Mouse (Mus musculus): ENCODE measurements around the gene Golga1. TPM values are rescaled to one million over a fixed set of nuclear protein-coding genes. Genes with fewer than 3 reads are reported as not detected.
"Not testable (repeated sequence)": the region's sequence is repeated elsewhere in the genome, so short reads cannot be mapped to it uniquely, and the experiment has no call there.

Gene Golga1
- polyA plus RNA-seq (2014; fragmentation: Nextera tagmentation; extraction: Ambion mirVana), result 19.3 and 23.2 TPM in 2 replicates

DNA sequence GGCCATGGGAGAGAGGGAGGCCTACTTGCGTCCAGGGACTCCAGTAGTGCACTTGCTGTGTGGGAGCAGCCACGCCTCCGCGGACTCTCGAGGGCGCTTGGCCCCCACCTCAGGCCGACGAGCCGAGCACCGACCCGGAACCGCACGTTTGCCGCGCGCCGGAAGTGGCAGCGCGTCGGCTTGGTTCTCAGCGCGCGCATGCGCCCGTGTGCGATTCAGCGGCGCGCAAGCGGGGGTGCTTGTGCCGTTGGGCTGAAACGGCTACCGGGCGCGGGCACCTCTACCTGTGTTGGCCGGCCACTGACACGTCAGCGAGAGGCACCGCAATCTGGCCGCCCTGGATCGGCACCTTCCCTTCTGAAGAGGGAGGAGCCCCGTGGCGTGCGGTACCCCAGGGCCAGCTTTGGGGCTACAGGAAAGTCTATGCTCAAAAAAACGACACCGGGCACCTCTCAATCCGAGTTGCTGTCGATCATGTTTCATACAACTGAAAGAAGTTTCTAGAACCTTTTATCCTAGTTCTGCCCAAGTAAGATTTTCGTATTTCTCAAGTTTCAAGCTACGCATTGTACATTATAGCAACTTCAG, at the start of gene Golga1:
Gene Golga1 (minus strand): TSS at position 142 of the 588 bp plus-strand sequence.
- H3K4me1 ChIP-seq (ENCODE audit: control insufficient read depth, insufficient read depth, low read length), result peaks cover 2% of the 10 kb centered on the region; the same call in 1 of the 2 replicates
- H3K27me3 ChIP-seq (ENCODE audit: control insufficient read depth, insufficient read depth, low read length), result no peaks in the 10 kb centered on the region
- WGBS (ENCODE audit: insufficient replicate concordance), result 1% methylated on average over 50 of the region's 50 CpGs
- H3K4me3 ChIP-seq (ENCODE audit: low read depth, low read length), result peak within 1 kb of the TSS; percentile 93
- H3K4me2 ChIP-seq, result peak within 1 kb of the TSS; percentile 87
- H3K36me3 ChIP-seq (ENCODE audit: control insufficient read depth, insufficient read depth, low read length), result no peaks in the 10 kb centered on the region; the same call in 1 of the 2 replicates
- ATAC-seq (replicated peaks; ENCODE audit: insufficient number of reproducible peaks, low FRiP score, low TSS enrichment), result peak; percentile 94
- H3K27ac ChIP-seq (ENCODE audit: low read depth, low read length), result peak within 1 kb of the TSS; percentile 95
- H3K9ac ChIP-seq (ENCODE audit: low read depth, low read length), result peak within 1 kb of the TSS; percentile 98
- H3K9me3 ChIP-seq (replicated peaks; ENCODE audit: control insufficient read depth, low read length), result no peaks in the 10 kb centered on the region

DNA sequence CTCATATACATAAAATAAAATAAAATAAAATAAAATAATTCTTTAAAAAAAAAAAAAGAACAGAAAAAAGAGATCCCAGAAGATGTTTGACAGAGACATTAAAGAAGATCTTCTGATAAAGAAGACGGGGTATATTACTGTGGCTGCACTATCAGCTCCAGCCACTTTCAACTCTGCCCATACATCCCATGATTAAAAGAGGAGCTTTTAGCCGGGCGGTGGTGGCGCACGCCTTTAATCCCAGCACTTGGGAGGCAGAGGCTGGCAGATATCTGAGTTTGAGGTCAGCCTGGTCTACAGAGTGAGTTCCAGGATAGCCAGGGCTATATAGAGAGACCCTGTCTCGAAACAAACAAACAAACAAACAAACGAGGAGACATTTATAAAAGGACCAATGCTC, 48.8 kb upstream of the Golga1 start:
- ATAC-seq (replicated peaks; ENCODE audit: insufficient number of reproducible peaks, low FRiP score, low TSS enrichment), result no peak
- Histone ChIP-seq H3K27ac (ENCODE audit: low read depth, low read length) (no peak overlapping the region), H3K4me3 (ENCODE audit: low read depth, low read length) (no peak overlapping the region), H3K9ac (ENCODE audit: low read depth, low read length) (no peak overlapping the region), H3K9me3 (replicated peaks; ENCODE audit: control insufficient read depth, low read length) (no peaks in the 10 kb centered on the region), H3K36me3 (ENCODE audit: control insufficient read depth, insufficient read depth, low read length) (no peaks in the 10 kb centered on the region), H3K4me1 (ENCODE audit: control insufficient read depth, insufficient read depth, low read length) (no peaks in the 10 kb centered on the region), H3K4me2 (no peak overlapping the region), H3K27me3 (ENCODE audit: control insufficient read depth, insufficient read depth, low read length) (no peaks in the 10 kb centered on the region)
- 89% methylated on average over 7 of the region's 7 CpGs for WGBS (ENCODE audit: insufficient replicate concordance)

- no peak overlapping the region for H3K4me2 ChIP-seq
- H3K9ac ChIP-seq (ENCODE audit: low read depth, low read length), result no peak overlapping the region
- H3K27me3 ChIP-seq (ENCODE audit: control insufficient read depth, insufficient read depth, low read length), result no peaks in the 10 kb centered on the region
- H3K36me3 ChIP-seq (ENCODE audit: control insufficient read depth, insufficient read depth, low read length), result no peaks in the 10 kb centered on the region; the same call in 1 of the 2 replicates
- H3K4me3 ChIP-seq (ENCODE audit: low read depth, low read length), result no peak overlapping the region
- no peaks in the 10 kb centered on the region for H3K9me3 ChIP-seq (replicated peaks; ENCODE audit: control insufficient read depth, low read length)
- H3K4me1 ChIP-seq (ENCODE audit: control insufficient read depth, insufficient read depth, low read length), result no peaks in the 10 kb centered on the region
- no peak for ATAC-seq (replicated peaks; ENCODE audit: insufficient number of reproducible peaks, low FRiP score, low TSS enrichment)
- no peak overlapping the region for H3K27ac ChIP-seq (ENCODE audit: low read depth, low read length)
Measured at GRCm38 (mm10) chr2:39110514-39110913, 45.2 kb upstream of the Golga1 start.

- not testable (repeated sequence) for H3K4me3 ChIP-seq (ENCODE audit: low read depth, low read length); H3K9me3 ChIP-seq (replicated peaks; ENCODE audit: control insufficient read depth, low read length); H3K4me1 ChIP-seq (ENCODE audit: control insufficient read depth, insufficient read depth, low read length); H3K9ac ChIP-seq (ENCODE audit: low read depth, low read length); H3K27ac ChIP-seq (ENCODE audit: low read depth, low read length); H3K36me3 ChIP-seq (ENCODE audit: control insufficient read depth, insufficient read depth, low read length); H3K27me3 ChIP-seq (ENCODE audit: control insufficient read depth, insufficient read depth, low read length); H3K4me2 ChIP-seq; ATAC-seq (replicated peaks; ENCODE audit: insufficient number of reproducible peaks, low FRiP score, low TSS enrichment)
Measured at GRCm38 (mm10) chr2:39109712-39110111, 44.4 kb upstream of the Golga1 start.

GRCm38 (mm10) chr2:39099951-39100350, 34.6 kb upstream of the Golga1 start:
- H3K4me3 ChIP-seq (ENCODE audit: low read depth, low read length); H3K9ac ChIP-seq (ENCODE audit: low read depth, low read length); H3K9me3 ChIP-seq (replicated peaks; ENCODE audit: control insufficient read depth, low read length); H3K27ac ChIP-seq (ENCODE audit: low read depth, low read length); H3K4me1 ChIP-seq (ENCODE audit: control insufficient read depth, insufficient read depth, low read length); H3K4me2 ChIP-seq; H3K36me3 ChIP-seq (ENCODE audit: control insufficient read depth, insufficient read depth, low read length); H3K27me3 ChIP-seq (ENCODE audit: control insufficient read depth, insufficient read depth, low read length); ATAC-seq (replicated peaks; ENCODE audit: insufficient number of reproducible peaks, low FRiP score, low TSS enrichment): not testable (repeated sequence)
- 100% methylated on average over 1 of the region's 1 CpGs for WGBS (ENCODE audit: insufficient replicate concordance)

DNA sequence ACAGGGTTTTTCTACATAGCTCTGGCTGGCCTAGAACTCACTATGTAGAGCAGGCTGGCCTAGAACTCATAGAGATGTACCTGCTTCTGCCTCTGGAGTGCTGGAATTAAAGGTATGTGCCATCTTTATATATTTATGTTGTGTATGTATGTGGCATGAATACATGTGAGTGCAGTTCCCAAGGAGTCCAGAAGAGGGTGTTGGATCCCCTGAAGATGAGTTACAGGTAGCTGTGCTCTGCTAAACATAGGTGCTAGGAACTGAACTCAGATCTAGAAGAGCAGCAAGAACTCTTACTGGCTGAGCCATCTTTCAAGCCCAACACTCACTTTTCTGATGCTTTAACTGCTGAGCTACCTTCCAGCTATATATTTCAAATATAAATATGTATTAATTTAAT, 32.7 kb upstream of the Golga1 start:
- Histone ChIP-seq H3K27me3 (ENCODE audit: control insufficient read depth, insufficient read depth, low read length) (no peaks in the 10 kb centered on the region), H3K4me3 (ENCODE audit: low read depth, low read length) (no peak overlapping the region), H3K27ac (ENCODE audit: low read depth, low read length) (no peak overlapping the region), H3K9me3 (replicated peaks; ENCODE audit: control insufficient read depth, low read length) (no peaks in the 10 kb centered on the region), H3K9ac (ENCODE audit: low read depth, low read length) (no peak overlapping the region), H3K4me2 (no peak overlapping the region), H3K4me1 (ENCODE audit: control insufficient read depth, insufficient read depth, low read length) (no peaks in the 10 kb centered on the region), H3K36me3 (ENCODE audit: control insufficient read depth, insufficient read depth, low read length) (0 out of 2 replicates have a peak, but pooled peaks cover 3% of the 10 kb centered on the region)
- no peak for ATAC-seq (replicated peaks; ENCODE audit: insufficient number of reproducible peaks, low FRiP score, low TSS enrichment)

DNA sequence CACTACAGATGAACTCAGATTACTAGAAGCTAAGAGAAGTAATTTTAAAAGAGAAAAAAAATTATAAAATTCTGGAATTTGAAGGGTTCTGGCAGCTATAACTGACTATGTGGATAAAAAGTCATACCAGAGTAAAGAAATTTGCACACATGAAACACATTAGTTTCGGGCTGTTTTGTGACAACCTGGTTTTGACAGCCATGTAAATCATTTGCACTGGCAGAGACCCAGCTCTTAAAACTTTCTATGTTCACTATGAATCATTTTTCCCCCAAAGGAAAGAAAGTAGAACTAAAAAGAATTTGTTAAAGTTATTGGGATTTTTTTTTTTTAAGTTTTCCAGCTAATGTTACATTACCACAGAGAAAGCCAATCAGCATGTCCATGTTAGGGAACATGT, 26.6 kb upstream of the Golga1 start:
- H3K4me1 ChIP-seq (ENCODE audit: control insufficient read depth, insufficient read depth, low read length), result no peaks in the 10 kb centered on the region
- no peak overlapping the region for H3K4me2 ChIP-seq
- no peak for ATAC-seq (replicated peaks; ENCODE audit: insufficient number of reproducible peaks, low FRiP score, low TSS enrichment)
- 81% methylated on average over 1 of the region's 1 CpGs for WGBS (ENCODE audit: insufficient replicate concordance)
- H3K27ac ChIP-seq (ENCODE audit: low read depth, low read length), result no peak overlapping the region
- H3K9me3 ChIP-seq (replicated peaks; ENCODE audit: control insufficient read depth, low read length), result no peaks in the 10 kb centered on the region
- H3K9ac ChIP-seq (ENCODE audit: low read depth, low read length), result no peak overlapping the region
- H3K4me3 ChIP-seq (ENCODE audit: low read depth, low read length), result no peak overlapping the region
- no peaks in the 10 kb centered on the region for H3K36me3 ChIP-seq (ENCODE audit: control insufficient read depth, insufficient read depth, low read length)
- H3K27me3 ChIP-seq (ENCODE audit: control insufficient read depth, insufficient read depth, low read length), result no peaks in the 10 kb centered on the region

- Histone ChIP-seq H3K4me3 (ENCODE audit: low read depth, low read length) (no peak overlapping the region), H3K9me3 (replicated peaks; ENCODE audit: control insufficient read depth, low read length) (no peaks in the 10 kb centered on the region), H3K9ac (ENCODE audit: low read depth, low read length) (no peak overlapping the region), H3K4me1 (ENCODE audit: control insufficient read depth, insufficient read depth, low read length) (no peaks in the 10 kb centered on the region), H3K4me2 (no peak overlapping the region), H3K36me3 (ENCODE audit: control insufficient read depth, insufficient read depth, low read length) (no peaks in the 10 kb centered on the region), H3K27ac (ENCODE audit: low read depth, low read length) (no peak overlapping the region), H3K27me3 (ENCODE audit: control insufficient read depth, insufficient read depth, low read length) (no peaks in the 10 kb centered on the region)
- ATAC-seq (replicated peaks; ENCODE audit: insufficient number of reproducible peaks, low FRiP score, low TSS enrichment), result no peak
- whole genome bisulfite sequencing (ENCODE audit: insufficient replicate concordance), result 75% methylated on average over 3 of the region's 3 CpGs
Measured at GRCm38 (mm10) chr2:39082706-39083105, 17.4 kb upstream of the Golga1 start.

GRCm38 (mm10) chr2:39070666-39071065, 5.3 kb upstream of the Golga1 start:
- Histone ChIP-seq H3K27ac (ENCODE audit: low read depth, low read length) (no peak overlapping the region), H3K36me3 (ENCODE audit: control insufficient read depth, insufficient read depth, low read length) (no peaks in the 10 kb centered on the region), H3K9me3 (replicated peaks; ENCODE audit: control insufficient read depth, low read length) (no peaks in the 10 kb centered on the region), H3K4me2 (no peak overlapping the region), H3K4me3 (ENCODE audit: low read depth, low read length) (no peak overlapping the region), H3K4me1 (ENCODE audit: control insufficient read depth, insufficient read depth, low read length) (no peaks in the 10 kb centered on the region), H3K9ac (ENCODE audit: low read depth, low read length) (no peak overlapping the region), H3K27me3 (ENCODE audit: control insufficient read depth, insufficient read depth, low read length) (no peaks in the 10 kb centered on the region)
- ATAC-seq (replicated peaks; ENCODE audit: insufficient number of reproducible peaks, low FRiP score, low TSS enrichment), result no peak

All from heart, embryonic 11.5 days (tissue).